Mouse (Mus musculus) layer of hippocampus, adult 8-10 months (tissue): ENCODE measurements at regions not wholly inside any gene's neighbourhood (a gene's known extent, or its start where the extent isn't known, plus 50 kb on each side); places are given as distances from the start of the nearest gene placed in this dataset.

Experiments used
- DNase-seq, 2 experiments: peaks; one replicate each; pipeline ENCODE4 v3.0.0; 2022; ENCODE audit warnings: low spot score in 2 of 2

DNA sequence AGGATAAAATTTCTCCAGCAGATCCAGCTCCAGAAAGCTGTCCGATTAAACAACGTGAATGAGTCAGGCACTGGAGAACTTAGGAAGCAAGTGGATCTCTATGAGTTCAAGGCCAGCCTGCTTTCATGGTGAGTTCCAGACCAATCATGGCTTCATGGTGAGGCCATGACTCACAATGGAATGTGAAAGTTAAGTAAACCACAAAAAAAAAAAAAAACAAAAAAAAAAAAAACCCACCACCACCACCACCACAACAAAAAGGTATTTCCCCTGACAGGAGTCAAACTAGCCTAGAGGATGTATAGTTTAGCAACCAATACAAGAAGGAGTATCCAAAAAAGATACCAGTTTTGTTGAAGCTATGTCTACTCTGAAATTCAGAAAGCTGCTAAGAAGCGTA, 188.5 kb upstream of the Adgrl2 start:
- no peak for DNase-seq

DNA sequence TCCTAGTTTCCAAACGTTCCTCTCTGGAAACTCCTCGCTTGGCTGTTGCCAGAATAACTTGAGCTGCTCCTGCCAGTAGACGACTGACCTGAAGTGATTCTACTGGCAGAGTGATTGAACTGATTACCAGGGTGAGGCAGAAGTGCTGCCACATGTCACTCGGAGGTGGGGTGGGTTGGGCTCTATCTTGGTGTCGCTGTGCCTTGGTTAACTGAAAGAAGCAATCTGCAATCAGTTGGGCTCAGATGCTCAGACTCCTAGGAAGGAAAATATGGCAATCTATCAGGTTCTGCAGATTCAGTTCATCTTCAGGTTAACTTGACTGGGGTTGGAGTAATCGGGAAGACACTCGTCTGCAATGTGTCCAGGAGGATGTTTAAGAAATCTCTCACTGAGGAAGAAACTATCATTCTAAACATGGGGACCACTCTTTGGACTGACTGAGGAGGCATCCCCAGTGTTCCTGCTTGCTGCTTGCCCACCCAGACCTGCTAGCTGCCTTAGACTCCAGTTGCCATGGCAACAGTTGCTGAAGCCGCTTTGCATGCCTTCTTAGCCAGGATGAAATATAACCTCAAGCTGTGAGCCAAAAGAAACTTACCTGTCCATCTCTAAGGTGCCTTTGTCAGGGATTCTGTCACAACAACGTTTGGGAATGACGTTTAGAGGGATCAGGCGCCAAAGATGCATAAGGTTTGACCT, 184.5 kb upstream of the Adgrl2 start:
- DNase-seq, result no peak

DNA sequence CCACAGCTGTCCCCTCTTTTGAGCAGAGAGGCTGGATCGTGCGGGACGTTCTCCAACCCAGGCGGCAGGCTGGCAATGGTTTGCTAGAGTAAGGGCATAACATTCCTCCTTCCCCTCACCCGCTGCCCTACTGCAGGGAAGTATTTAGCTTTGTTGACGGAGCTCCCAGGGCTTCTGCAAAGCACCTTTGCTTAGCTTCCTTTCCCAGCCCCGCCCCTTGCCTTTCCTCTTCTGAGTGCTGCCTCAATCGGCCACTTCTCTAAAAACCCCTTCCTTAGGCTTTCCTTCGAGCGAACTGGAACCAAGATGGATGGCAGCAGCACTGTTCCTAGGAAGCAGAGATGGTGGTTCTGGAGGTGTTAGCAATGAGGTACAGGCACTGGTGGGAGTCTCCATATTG, 183.2 kb upstream of the Adgrl2 start:
- no peak for DNase-seq

DNA sequence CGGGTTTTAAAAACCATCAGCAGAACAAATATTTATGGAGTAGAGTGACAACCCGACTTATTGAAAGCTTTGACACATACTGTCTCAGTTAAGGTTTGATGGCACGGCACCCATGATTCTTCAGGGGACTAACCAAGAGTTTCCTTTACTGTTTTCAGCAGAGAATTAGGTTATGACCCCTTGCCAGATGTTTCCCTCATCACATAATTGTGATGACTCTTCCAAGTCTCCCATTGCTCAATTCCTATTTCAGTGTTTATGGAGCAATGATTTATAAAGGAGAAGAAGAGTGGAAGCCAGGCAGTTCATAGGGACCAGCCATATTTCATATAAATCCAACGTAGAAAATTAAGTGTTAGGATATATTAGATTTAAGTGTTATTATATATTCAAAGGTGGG, 181.4 kb upstream of the Adgrl2 start:
- no peak for DNase-seq

DNA sequence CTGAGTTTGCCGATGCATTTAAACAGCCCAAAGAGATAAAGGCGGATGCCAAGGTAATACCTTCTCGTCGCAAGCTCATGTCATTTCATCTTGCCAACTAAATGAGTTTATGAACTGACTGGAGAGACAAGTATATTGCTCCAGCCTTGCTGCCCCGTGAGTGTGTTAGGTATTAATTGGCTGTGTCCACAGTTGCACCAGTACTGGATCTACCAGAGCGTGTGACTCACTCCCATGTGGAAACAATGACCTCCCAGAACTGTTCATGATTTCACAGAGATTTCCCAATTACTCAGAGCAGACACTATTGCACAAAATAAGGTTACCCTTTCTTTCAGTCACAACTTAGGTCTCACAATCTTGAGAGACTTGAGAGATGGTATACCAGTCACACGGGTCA, 179.8 kb upstream of the Adgrl2 start:
- DNase-seq, result no peak

DNA sequence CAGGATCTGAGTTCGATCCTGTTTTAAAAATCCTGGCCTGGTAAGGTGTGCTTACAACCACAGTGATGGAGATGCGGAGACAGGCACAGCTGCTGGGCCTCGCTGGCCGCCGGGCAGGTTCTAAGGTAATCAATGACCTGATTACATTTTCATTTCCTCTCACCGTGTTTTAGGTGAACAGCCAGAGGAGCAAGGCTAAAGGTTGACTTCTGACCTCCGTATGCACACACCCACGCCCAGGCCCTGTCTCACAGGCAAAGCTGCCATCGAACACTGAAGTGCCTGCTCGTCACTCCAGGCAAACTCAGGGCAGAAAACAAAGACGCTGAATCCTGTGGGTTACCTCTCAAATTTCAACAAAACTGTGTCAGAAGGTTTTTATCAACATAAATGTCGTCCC, 179.1 kb upstream of the Adgrl2 start:
- no peak for DNase-seq

DNA sequence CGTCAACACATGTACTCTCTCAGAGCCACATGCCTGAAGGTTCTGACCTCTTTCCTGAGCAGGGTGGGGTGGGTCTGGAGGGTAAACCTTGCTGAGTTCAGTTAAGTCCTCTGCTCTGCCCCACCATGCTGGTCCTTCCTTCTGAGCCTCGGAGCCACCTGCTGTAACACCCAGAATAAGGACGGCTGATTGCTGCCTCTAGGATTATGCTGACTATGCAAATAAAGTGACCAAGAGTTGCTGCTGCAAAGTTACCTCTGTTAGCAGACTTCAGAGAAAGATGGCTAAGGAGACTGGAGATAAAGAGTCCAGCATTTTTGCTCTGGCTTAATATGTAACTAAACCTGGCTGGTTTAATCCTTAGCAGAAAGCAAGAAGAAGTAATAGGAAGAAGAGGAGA, 177.6 kb upstream of the Adgrl2 start:
- no peak for DNase-seq

DNA sequence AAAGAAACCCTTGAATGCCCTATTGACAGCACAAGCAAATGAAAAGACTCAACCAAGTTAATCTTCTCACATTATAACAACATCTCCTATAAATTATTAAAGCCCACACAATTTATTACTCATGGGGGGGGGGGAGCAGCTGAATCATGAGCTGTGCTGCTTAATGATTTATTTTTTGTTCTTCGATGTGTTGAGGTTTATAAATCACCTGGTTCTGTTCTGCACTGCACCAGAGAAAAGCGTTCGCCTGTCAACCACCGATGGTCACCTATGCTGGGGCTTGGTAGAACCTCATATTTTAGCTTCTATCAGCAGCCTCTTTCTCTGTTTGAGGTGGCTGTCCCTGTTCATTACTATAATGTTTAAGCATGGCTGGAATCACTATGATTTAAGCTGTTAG, 174.4 kb upstream of the Adgrl2 start:
- DNase-seq, result no peak

DNA sequence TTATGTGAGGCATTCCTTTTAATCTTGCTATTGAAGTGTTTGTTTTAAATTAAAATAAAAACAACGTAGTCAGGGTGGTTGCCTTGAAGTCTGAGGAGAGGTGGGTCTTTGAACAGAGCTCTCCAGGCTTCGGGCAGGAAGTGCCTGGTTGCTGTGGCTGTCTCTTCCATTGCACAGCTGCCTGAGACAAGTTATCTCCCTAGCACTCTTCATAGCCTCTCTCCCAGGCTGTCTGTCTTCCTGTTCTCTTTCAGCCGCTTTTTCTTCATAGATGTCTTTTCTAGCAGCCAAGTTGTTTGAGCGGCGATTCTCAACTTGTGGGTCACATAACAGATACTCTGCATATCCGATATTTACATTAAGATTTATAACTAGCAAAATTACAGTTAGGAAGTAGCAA, 173.2 kb upstream of the Adgrl2 start:
- no peak for DNase-seq

DNA sequence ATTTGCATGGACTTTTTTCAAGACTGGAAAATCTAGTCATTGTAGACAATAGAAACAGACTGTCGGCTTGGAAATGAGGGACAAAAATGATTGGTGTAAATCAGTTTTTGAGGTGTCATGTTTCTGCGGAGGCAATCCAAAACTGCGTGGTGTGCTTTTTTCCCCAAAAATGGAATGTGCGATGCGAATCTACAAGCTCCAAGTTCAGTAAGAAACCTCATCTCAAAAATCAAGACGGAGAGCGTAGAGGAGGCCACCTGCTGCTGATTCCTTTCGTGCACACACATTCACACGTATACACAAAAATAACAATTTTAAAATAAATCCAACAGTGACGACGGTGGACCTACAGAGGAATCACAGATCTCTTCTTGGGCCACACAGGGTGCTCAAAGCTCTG, 170.5 kb upstream of the Adgrl2 start:
- no peak for DNase-seq

DNA sequence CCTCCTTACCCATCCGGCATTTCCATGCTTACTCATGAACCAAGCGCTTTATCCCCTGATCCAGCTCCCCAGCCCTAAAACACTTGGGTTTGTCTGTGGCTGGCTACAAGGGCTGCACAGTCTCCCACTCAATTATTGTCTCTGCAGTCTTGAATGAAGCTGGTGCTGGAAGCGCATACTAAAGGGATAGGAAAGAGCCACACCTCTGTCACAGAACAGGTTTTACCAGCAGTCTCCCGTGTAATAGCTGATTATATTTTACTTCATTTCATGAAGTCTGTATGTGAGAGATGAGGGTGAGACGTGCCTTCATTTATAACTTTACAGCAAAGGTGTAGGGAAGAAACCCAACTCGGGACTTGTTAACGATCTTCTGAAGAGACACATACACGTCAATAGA, 167.0 kb upstream of the Adgrl2 start:
- no peak for DNase-seq

DNA sequence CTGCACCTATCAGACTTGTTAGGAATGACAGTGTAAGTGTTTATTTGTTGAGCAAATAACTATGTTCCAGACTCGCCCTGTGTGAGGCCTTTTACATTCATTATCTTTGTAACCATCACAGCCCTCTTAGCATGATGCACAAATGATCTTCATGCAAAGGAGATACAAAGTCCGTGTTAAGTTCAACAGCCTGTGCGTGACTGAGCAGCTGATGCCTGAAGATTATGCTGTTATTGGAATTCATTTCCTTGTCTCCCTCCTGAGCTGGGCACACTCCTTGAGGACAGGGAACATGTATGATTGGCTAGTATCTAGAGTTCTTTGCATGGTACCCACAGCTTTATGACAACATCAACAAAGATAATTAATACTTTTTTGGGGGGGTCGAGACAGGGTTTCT, 162.0 kb upstream of the Adgrl2 start:
- no peak for DNase-seq

DNA sequence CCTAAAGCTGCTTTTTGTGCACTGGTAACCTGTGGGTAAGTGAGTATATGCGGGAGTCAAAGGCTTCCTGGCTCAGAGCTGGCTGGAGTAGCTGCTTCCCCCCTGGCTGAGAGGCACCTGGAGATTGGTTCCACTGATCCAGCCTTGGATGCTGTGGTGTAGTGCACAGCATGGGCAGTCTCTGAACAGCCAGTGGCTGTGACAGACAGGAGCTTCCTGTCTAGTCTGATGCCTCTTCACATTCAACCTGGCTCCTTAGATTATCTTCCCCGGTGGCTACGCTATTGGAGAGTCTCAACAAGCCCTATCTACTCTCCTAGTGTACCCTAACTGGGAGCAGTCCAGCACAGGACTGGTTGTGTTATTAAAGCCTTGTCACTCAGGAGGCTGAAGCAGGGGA, 160.4 kb upstream of the Adgrl2 start:
- DNase-seq, result no peak

DNA sequence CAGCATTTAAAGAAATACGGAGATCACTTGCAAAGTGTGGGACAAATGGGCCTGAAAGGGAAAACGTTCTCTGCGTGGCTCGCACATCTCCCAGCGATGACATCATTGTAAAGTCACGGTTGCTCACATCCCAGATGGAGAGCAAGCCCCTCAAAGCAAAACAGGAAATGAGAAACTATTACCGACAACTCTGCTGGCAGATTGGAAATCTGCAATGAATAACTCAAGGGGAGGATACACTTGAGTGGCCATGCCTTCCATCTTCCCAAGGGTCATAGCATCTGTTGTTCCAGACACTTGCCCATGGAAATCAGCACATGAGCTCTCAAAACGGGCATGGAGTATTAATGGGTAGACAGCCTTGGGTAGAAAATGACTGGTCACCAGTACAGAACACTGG, 158.3 kb upstream of the Adgrl2 start:
- DNase-seq, result no peak

DNA sequence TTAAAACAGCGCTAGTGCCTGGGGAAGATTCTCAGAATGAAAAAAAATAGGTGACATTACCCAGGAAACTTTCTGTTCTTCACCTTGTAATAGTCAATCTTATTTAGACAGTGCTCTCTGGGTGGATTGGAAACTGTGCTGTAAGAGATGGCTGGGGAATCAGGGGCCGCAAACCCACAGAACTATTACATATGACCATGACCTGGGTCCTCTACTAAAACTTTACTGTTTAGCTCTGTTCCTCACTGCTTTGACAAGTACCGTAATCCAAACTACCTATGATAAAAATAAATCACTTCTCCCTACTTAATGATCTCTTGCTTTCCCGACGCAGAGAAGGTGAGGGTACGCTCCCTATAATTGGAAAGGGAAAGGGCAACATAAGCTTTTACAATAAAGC, 157.6 kb upstream of the Adgrl2 start:
- DNase-seq, result no peak

DNA sequence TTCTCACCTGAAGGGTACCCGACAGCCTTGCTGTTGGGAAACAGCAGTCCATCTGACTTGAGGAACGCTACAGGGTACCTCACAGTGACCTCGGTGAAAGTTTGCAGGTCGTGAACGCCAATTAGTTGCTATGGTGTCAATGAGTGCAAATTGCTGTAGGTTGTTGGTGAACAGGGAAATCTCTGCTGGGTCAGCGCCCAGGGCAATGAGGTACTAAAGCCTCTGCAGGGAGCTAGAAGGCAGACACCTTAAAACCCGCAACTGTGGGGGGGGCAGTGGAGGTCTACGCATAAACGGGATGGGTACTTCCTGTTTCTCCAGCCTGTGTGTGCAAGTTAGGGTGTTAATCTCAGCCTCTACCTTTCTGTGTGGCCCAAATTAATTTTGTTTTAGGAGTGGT, 156.3 kb upstream of the Adgrl2 start:
- DNase-seq, result no peak

DNA sequence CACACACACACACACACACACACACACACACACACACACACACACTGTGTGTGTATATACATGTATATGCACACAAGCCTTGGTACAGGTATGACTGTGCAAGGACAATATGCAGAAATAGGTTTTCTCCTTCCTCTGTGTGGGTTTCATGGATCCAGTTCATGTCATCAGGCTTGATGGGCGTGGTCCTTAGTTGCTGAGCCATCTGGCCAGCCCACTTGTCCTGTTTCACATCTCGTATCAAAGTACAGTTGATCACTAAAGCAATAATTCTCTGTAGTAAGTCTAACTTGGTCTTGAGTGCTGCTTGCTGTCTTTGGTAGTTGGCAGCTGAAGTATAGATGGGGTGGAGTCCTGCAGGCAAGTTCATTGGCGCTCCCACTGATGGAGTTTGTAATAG, 150.1 kb upstream of the Adgrl2 start:
- no peak for DNase-seq

DNA sequence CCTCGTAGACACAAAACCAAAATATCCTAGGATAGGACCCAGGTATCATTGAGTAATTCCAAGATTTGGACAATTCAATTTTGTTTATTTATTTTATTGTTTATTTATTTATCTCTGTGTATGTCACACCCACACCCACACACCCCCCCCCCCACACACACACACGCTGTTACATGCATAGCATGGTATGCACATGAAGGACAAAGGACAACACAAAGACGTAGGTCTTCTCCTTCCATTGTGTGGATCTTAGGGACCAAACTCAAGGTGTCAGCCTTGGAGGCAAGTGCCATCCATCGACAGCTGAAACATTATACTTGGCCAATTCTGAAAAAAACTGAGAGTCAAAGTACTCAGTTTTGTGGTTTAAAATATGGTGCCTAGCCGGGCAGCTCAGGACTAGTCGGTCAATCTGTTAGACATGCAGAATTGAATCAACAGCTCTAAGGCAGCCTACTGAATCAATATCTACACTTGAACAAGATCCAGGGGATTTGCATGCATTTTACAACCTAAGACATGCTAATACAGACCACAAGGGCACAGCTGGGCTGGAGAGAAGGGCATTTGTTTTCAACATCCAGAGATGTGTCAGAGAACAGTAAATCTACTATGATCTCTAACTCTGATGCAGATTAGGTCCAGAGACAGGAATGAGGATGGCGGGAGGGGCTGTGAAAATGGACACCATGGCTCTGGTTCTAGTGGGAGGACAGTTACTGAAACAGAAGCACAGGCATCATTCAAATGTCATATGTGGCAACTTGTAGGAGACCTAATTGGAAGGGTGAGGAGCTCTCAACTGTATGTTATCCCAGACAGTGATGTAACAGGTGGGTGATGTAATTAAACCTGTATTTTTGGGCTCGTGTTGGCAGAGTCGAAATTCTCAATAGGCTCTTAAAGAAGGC, 143.9 kb upstream of the Adgrl2 start:
- no peak for DNase-seq

DNA sequence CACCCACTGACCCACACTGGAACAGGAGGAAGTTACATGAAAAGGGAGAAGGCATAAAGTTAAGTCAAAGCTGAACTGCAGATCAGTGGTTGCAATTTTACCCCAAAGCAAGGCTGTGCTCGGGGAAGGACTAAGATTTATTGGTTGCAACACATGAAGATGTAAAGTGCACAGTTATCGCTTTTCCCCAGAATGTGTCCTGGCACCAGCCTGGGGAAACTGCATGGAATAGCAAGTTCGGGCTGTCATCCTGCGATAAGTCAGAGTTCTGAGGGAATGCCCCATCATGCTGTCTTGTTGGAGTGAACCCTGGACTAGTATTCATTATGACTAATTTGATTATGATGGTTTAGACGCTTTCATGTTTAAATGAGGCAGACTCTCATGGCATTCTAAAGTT, 128.5 kb upstream of the Adgrl2 start:
- DNase-seq, result no peak

DNA sequence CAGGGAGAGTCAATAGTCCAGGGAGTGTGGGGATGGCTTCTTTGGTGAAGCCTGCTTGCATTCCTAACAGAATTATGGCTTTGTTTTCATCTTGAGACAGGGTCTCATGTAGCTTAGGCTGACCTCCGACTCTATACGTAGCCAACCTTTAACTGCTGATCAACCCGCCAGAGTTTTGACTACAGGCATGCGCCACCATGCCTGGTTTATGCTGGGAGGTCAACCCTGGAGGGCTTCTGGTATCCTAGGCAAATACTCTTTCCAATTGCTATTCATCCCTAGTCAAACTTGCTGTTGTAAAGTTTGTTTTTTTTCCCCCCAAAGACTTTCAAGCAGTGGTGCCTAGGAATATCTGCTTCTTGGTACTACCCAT, 127.3 kb upstream of the Adgrl2 start:
- DNase-seq, result no peak

DNA sequence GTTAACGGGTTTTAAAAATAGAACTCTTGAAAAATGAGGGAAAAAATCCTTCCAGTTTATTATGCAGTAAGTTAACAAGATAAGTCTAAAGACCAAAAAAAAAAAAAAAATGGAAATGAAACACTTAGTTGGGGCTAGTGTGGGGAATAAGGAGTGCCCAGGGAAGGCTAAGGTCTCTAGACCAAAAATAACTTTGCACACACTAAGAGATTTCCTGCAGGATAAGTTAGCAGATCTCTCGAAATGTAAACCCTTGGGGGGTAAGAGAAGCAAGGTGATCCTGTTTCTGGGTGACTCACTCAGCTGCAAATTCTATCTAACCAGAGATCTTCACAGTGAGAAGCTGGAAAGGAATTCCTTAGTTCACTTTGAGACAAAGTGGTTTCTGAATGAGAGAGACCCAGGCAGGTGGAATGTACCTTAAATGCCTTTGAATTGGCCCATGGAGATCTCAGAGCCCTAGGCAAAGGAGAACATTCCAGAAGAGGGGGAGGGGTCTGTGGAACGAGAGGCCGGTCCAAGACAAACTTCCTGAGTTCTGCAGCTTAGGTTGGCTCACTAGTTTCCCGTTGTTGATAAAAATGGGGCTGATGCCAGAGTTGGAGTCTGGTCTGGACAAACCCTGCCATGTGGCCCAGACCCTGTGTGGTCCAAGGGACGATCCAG, 126.8 kb upstream of the Adgrl2 start:
- DNase-seq, result no peak

DNA sequence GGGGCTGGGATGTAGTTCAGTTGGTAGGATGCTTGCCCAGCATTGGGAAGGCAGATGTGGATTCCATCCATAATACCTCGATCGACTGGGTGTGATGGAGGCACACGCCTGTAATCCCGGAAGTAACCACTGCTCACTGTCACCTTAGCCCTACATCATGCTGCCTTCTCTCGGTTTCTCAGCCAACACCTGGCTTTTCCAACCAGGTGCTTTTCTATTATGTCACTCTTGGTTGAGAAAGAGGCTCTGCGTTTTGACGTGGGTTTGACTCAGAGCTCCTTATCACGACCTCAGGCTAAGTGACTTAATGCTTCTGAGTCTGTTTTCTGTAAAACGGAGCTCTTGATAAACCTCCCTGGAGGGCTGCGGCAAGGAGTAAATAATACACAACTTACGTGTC, 126.2 kb upstream of the Adgrl2 start:
- DNase-seq, result no peak

DNA sequence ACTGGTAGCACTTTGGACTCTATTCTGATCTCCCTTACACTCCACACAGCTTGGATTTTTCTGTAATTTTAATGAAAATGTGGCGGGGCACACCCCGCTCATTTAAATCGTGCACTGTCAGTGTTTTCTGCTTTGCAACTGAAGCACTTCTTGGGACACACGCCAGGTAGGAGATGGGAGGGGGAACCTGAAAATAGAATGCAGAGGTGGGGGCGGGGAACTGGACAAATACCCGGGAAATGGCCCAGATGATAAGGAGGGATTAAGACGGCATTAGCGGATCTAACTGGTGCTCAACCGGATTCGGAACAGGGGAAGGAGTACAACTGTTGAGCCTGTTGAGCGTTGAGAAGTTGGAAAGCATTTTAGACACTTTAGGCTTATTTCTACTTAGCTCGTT, 125.5 kb upstream of the Adgrl2 start:
- DNase-seq, result no peak
